Mouse (Mus musculus) intestine, postnatal 0 days (tissue): ENCODE data around the gene Pard3. TPM values are rescaled to one million over a fixed set of nuclear protein-coding genes. Genes with fewer than 3 reads are reported as not detected.

Source experiments
- ATAC-seq: fragments of 200-750 bp; cut with Nextera tagmentation; 2 replicates; pipeline ENCODE4 v1.8.0; 2017; ENCODE audit warnings: mild to moderate bottlenecking, moderate TSS enrichment, moderate library complexity
- H3K27ac ChIP-seq: fragments of 300-500 bp; sonication (generic); 2 replicates; pipeline ENCODE4 v1.5.1; 2014; ENCODE audit warnings: mild to moderate bottlenecking, low read depth, low read length, moderate library complexity
- H3K27me3 ChIP-seq: fragments of 300-500 bp; sonication (generic); replicated peaks from 2 replicates; pipeline ENCODE4 v1.6.1; 2014; ENCODE audit warnings: low read length, mixed read lengths; ENCODE audit not compliant: control insufficient read depth, insufficient read depth
- H3K36me3 ChIP-seq: fragments of 300-500 bp; sonication (generic); 2 replicates; pipeline ENCODE4 v1.6.1; 2014; ENCODE audit warnings: mild to moderate bottlenecking, moderate library complexity; ENCODE audit not compliant: control insufficient read depth, insufficient read depth
- H3K4me1 ChIP-seq: fragments of 300-500 bp; sonication (generic); replicated peaks from 2 replicates; pipeline ENCODE4 v1.6.1; 2014; ENCODE audit warnings: antibody characterized with exemption, low read length, mixed read lengths; ENCODE audit not compliant: control insufficient read depth, insufficient read depth
- H3K4me2 ChIP-seq: fragments of 300-500 bp; sonication (generic); replicated peaks from 2 replicates; pipeline ENCODE4 v1.6.1; 2014; ENCODE audit warnings: low read depth, mild to moderate bottlenecking, moderate library complexity
- H3K4me3 ChIP-seq: fragments of 300-500 bp; sonication (generic); 2 replicates; pipeline ENCODE4 v1.5.1; 2014; ENCODE audit warnings: low read depth, low read length
- H3K9ac ChIP-seq: fragments of 300-500 bp; sonication (generic); 2 replicates; pipeline ENCODE4 v1.6.1; 2014; ENCODE audit warnings: mild to moderate bottlenecking, low read depth, low read length
- H3K9me3 ChIP-seq: fragments of 300-500 bp; sonication (generic); 2 replicates; pipeline ENCODE4 v1.6.1; 2016; ENCODE audit warnings: mixed run types; ENCODE audit not compliant: control insufficient read depth
- CTCF ChIP-seq: sonication (generic); IDR thresholded peaks from 2 replicates; pipeline ENCODE4 v1.5.1; 2016; ENCODE audit warnings: low read depth, mild to moderate bottlenecking, control low read depth, antibody characterized with exemption, moderate library complexity
- WGBS: fragments of 180-500 bp; shearing (Covaris S2); extraction: QIAGEN DNeasy Blood & Tissue Kit; methylation state at CpG from one replicate; pipeline ENCODE4 v1.1.7; 2014; 5-methylcytosine and 5-hydroxymethylcytosine counted together
- polyA plus RNA-seq: library from polyadenylated mRNA; unstranded; fragments of >200 nt; fragmentation: Nextera tagmentation; extraction: Ambion mirVana; gene quantifications from 2 replicates; pipeline ENCODE4 v1.2.1, GENCODE M21; 2015

Pard3 gene
- polyA plus RNA-seq, 1 experiment from 2014 or later: 12.5 TPM

DNA sequence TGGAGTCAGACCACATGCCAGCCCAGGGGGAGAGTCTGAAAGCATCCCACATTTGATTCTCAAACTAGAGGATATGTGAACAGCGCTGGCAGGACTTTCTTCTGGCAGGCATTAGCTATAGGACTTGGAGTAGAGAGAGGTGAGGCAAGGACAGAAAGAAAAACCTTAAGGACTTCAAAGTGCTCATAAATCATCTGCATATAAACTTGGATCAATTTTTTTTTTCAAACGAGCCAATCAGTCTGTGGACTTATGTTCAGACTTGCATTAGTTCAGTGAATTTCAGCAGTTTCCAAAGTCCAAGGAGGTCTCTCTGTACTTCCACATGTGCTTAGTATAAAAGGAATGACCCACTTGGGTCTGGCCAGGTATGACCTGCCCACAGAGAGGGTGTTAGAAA is 72.5 kb downstream of the Pard3 start:
- no peak for ATAC-seq
- H3K27ac ChIP-seq: no peak overlapping the region
- no peak overlapping the region for H3K4me3 ChIP-seq
- WGBS: 48% methylated on average over 2 of the region's 2 CpGs
- no peaks in the 10 kb centered on the region for H3K9me3 ChIP-seq
- no peak overlapping the region for H3K4me2 ChIP-seq
- H3K4me1 ChIP-seq: peaks cover 3% of the 10 kb centered on the region; the same call in 1 of the 2 replicates
- H3K9ac ChIP-seq: no peak overlapping the region
- H3K27me3 ChIP-seq: no peaks in the 10 kb centered on the region
- H3K36me3 ChIP-seq: no peaks in the 10 kb centered on the region
- TF ChIP-seq CTCF: no peak

DNA sequence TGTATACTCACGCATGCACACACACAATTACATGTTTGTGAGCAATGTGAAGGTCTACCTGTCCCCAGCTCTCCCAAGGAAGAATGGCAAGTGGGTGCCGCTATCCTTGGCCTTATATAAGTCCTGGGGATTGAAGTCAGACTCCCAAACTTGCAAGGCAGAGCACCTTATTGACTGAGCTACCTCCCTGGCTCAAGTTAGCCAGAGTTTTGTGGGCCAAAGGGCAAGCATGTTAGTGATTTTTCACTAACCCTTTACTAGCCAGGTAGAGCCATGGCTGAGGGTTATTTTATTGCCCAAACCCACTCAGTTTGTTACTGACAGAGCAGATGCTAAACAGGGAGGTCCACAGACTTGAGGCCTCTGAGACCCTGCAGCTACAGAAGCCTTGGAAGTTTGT is 73.1 kb downstream of the Pard3 start:
- WGBS: 84% methylated on average over 2 of the region's 2 CpGs
- H3K27ac ChIP-seq: no peak overlapping the region
- no peak for ATAC-seq
- H3K4me1 ChIP-seq: peaks cover 3% of the 10 kb centered on the region; the same call in 1 of the 2 replicates
- H3K4me2 ChIP-seq: no peak overlapping the region
- H3K4me3 ChIP-seq: no peak overlapping the region
- no peaks in the 10 kb centered on the region for H3K36me3 ChIP-seq
- H3K9ac ChIP-seq: no peak overlapping the region
- H3K27me3 ChIP-seq: no peaks in the 10 kb centered on the region
- no peaks in the 10 kb centered on the region for H3K9me3 ChIP-seq
- TF ChIP-seq CTCF: no peak

DNA sequence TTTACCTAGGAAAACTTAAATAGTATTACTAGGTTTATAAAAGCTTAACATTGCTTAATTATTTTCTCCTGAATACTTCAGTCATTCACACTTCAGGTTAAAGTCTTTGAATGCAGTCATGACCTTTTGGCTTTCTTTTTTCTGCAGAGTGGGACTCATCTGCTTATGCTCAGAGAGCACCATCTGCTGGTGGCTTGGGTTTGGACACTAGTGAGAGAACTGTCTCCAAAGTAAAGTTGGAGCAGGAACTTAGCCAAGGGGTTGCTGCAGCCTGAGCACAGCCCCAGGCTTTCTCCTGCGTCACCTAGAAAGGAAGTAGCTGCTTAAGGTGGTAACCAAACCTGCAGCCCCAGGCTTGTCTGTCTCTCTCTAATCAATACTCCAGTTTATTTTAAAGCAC is 75.5 kb downstream of the Pard3 start:
- Histone ChIP-seq H3K36me3 (no peaks in the 10 kb centered on the region), H3K27me3 (no peaks in the 10 kb centered on the region), H3K4me2 (no peak overlapping the region), H3K4me1 (0 out of 2 replicates have a peak, but pooled peaks cover 3% of the 10 kb centered on the region), H3K27ac (no peak overlapping the region), H3K9ac (no peak overlapping the region), H3K9me3 (no peaks in the 10 kb centered on the region), H3K4me3 (no peak overlapping the region)
- peak; percentile 96 for TF ChIP-seq CTCF
- peak; percentile 52; the same call in 1 of the 2 replicates for ATAC-seq
- 28% methylated on average over 1 of the region's 1 CpGs for WGBS

DNA sequence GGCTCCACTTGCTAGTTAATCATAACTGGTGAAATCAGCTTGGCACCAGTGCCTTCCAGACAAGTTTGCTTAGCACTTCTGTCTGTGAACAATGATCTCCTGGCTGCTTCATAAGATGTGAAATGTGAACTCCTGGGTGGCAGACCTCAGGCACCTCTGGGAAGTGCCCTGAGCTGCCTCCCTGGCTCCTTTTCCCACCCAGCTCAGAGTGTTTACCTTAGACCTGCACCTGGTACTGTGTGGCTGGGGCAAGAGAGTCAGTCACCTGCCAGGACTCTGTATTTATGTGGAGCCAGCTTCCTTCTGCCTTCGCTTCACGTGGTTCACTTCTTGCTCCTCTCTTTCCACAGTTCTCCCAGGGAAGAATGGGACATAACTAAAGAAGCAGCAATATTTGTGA is 77.3 kb downstream of the Pard3 start:
- no peak for ATAC-seq

DNA sequence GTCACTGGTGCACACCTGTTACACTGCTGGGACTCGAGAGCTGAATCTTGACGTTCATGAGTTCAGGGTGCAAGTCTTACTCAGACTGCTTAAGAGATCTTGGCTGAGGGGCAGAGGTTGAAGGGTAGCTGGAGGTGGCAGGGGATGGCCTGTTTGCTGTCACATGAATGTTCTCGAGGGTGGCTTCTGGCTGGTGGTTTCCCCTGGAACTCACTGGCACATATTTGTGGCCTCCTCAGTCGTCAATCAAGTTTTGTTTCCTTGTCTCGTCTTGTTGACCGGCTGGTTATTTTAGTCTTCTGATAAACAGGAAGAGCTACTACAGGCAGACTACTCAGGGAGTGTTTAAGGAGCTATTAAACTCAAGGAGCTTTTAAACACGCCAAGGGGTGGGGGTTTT is 79.9 kb downstream of the Pard3 start:
- H3K4me3 ChIP-seq: no peak overlapping the region
- H3K27me3 ChIP-seq: no peaks in the 10 kb centered on the region
- no peaks in the 10 kb centered on the region for H3K36me3 ChIP-seq
- 17% methylated on average over 7 of the region's 7 CpGs for WGBS
- H3K4me2 ChIP-seq: no peak overlapping the region
- no peak for TF ChIP-seq CTCF
- H3K27ac ChIP-seq: no peak overlapping the region
- no peak for ATAC-seq
- no peaks in the 10 kb centered on the region; the same call in 1 of the 2 replicates for H3K4me1 ChIP-seq
- H3K9ac ChIP-seq: no peak overlapping the region
- no peaks in the 10 kb centered on the region for H3K9me3 ChIP-seq

More for the DNA sequence above, 77.3 kb downstream of the Pard3 start:
- Histone ChIP-seq H3K4me2 (no peak overlapping the region), H3K9ac (no peak overlapping the region), H3K27ac (no peak overlapping the region), H3K4me1 (no peaks in the 10 kb centered on the region; the same call in 1 of the 2 replicates), H3K9me3 (no peaks in the 10 kb centered on the region), H3K36me3 (no peaks in the 10 kb centered on the region), H3K4me3 (no peak overlapping the region), H3K27me3 (no peaks in the 10 kb centered on the region)
- WGBS: 89% methylated on average over 2 of the region's 2 CpGs
- no peak for TF ChIP-seq CTCF

DNA sequence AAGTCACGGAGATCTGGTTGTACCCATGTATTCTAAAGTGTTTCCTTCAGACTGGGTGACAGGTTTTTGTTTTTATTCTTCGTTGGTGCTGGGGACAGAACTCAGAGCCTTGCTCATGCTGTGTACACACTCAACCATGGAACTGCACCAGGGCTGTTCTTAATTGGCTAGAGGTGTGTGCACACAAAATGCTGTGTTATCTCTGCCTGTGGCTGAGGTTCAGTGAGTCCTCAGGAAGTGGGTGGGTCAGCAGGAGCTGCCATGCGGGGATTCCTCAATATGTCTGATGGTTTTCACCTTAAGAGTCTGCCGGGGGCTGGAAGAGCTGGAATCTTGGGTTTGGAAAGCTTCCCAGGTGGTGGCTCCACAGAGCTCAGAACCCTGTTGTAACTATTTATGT is 80.9 kb downstream of the Pard3 start:
- no peaks in the 10 kb centered on the region for H3K27me3 ChIP-seq
- no peaks in the 10 kb centered on the region; the same call in 1 of the 2 replicates for H3K4me1 ChIP-seq
- no peaks in the 10 kb centered on the region for H3K9me3 ChIP-seq
- no peak overlapping the region for H3K4me2 ChIP-seq
- 30% methylated on average over 4 of the region's 4 CpGs for WGBS
- H3K36me3 ChIP-seq: no peaks in the 10 kb centered on the region
- TF ChIP-seq CTCF: no peak
- no peak for ATAC-seq
- no peak overlapping the region for H3K27ac ChIP-seq
- H3K4me3 ChIP-seq: no peak overlapping the region
- H3K9ac ChIP-seq: no peak overlapping the region

DNA sequence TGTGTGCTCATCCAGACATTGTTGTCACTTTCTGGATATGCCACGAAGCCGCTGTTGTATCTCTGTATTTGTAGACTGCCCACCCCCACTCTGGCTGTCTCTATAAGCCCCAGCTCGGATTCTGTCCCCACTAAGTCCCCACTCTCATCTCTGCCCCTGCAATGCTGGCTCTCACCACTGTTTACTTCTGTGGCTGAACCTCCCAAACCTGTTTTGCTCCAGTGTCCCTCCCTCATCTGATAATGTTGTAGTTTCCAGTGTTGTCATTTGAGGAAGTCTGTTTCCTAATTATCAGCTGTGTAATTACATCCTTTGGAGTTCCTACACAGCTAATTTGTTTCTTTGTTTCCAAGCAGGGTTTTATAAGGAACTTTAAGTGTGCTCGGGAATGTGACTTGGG is 81.4 kb downstream of the Pard3 start:
- Histone ChIP-seq H3K27ac (no peak overlapping the region), H3K4me2 (no peak overlapping the region), H3K27me3 (no peaks in the 10 kb centered on the region), H3K36me3 (no peaks in the 10 kb centered on the region), H3K9me3 (no peaks in the 10 kb centered on the region), H3K4me3 (no peak overlapping the region), H3K9ac (no peak overlapping the region), H3K4me1 (no peaks in the 10 kb centered on the region; the same call in 1 of the 2 replicates)
- WGBS: 17% methylated on average over 4 of the region's 4 CpGs
- 0 out of 2 replicates have a peak, but pooled peaks have one; percentile 21 for TF ChIP-seq CTCF
- no peak for ATAC-seq
